Mouse (Mus musculus): ENCODE measurements at regions not wholly inside any gene's neighbourhood (a gene's known extent, or its start where the extent isn't known, plus 50 kb on each side); places are given as distances from the start of the nearest gene placed in this dataset.

DNA sequence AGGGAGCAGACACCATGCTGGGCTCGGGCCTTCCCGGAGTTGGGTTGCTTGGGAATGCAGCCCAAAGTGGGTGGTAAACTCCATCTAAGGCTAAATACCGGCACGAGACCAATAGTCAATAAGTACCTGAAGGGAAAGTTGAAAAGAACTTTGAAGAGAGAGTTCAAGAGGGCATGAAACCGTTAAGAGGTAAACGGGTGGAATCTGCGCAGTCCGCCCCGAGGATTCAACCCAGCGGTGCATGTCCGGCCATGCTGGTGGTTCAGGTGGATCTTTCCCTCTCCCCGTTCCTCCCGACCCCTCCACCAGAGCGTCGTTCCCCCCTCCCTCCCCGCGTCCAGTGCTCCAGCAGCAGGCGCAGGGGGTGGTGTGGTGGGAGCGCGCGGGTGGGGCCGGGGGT is 179.1 kb upstream of the Arhgef26 start:
- Histone ChIP-seq H3K4me3 (no peak overlapping the region), H3K9ac (no peak overlapping the region), H3K27ac (no peak overlapping the region), H3K9me3 (replicated peaks) (peaks cover 12% of the 10 kb centered on the region), H3K4me1 (replicated peaks) (no peaks in the 10 kb centered on the region), H3K27me3 (no peaks in the 10 kb centered on the region), H3K36me3 (no peaks in the 10 kb centered on the region), H3K4me2 (no peak overlapping the region)
- 52% methylated on average over 22 of the region's 22 CpGs for WGBS
- peak; percentile 99 for ATAC-seq (replicated peaks; ENCODE audit: insufficient number of reproducible peaks, insufficient read depth, low FRiP score, low read depth)

- H3K4me2 ChIP-seq = no peak overlapping the region
- ATAC-seq (replicated peaks; ENCODE audit: insufficient number of reproducible peaks, insufficient read depth, low FRiP score, low read depth) = no peak
- no peak overlapping the region for H3K9ac ChIP-seq
- H3K4me3 ChIP-seq = no peak overlapping the region
- 49% methylated on average over 4 of the region's 4 CpGs for WGBS
- H3K27ac ChIP-seq = no peak overlapping the region
- H3K4me1 ChIP-seq (replicated peaks) = no peaks in the 10 kb centered on the region
- no peaks in the 10 kb centered on the region for H3K36me3 ChIP-seq
- H3K9me3 ChIP-seq (replicated peaks) = no peaks in the 10 kb centered on the region
- H3K27me3 ChIP-seq = no peaks in the 10 kb centered on the region
Observed at GRCm38 (mm10) chr3:62170647-62171046, 167.5 kb upstream of the Arhgef26 start.

DNA sequence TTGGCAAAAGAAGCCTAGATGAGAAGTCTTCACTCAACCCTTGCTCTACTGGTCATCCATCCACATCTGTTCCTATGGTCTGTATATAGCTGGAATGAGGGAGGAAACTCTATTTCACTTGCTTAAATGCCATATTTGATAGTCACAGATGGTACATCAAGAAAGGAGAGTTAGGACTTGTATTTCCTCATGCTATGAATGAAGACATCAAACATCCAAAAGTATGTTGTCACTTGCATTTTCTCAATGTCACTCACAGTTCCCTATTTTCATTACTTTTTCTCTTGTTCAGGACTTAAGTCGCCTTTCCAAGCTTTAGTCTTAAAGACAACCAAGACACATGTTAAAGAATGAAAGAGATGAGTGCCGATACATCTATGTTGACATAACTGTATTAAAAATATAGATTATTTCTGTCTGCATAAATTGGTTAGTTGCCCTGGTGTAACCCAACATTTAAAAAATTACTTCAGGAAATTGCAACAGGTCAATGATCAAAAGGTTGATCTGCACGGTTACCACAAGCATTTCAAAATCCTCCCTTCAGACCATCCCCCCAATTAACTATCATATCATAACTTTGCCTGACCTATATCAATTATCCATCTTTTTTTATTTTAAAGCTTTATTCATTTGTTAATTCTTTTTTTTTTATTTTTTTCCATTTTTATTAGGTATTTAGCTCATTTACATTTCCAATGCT is 150.2 kb upstream of the Arhgef26 start:
- no peaks in the 10 kb centered on the region for H3K27me3 ChIP-seq
- ATAC-seq (replicated peaks; ENCODE audit: insufficient number of reproducible peaks, insufficient read depth, low FRiP score, low read depth) = no peak
- H3K9ac ChIP-seq = no peak overlapping the region
- H3K27ac ChIP-seq = no peak overlapping the region
- no peaks in the 10 kb centered on the region for H3K9me3 ChIP-seq (replicated peaks)
- WGBS = 70% methylated on average over 3 of the region's 3 CpGs
- no peak overlapping the region for H3K4me2 ChIP-seq
- no peak overlapping the region for H3K4me3 ChIP-seq
- no peaks in the 10 kb centered on the region for H3K4me1 ChIP-seq (replicated peaks)
- H3K36me3 ChIP-seq = no peaks in the 10 kb centered on the region

GRCm38 (mm10) chr3:62192466-62192865 is 145.7 kb upstream of the Arhgef26 start:
- ATAC-seq (replicated peaks; ENCODE audit: insufficient number of reproducible peaks, insufficient read depth, low FRiP score, low read depth) = no peak
- 33% methylated on average over 1 of the region's 1 CpGs for WGBS
- no peaks in the 10 kb centered on the region for H3K9me3 ChIP-seq (replicated peaks)

GRCm38 (mm10) chr3:62194421-62194820 is 143.7 kb upstream of the Arhgef26 start:
- Histone ChIP-seq H3K27ac (no peak overlapping the region), H3K27me3 (no peaks in the 10 kb centered on the region), H3K36me3 (no peaks in the 10 kb centered on the region), H3K4me2 (no peak overlapping the region), H3K4me1 (replicated peaks) (no peaks in the 10 kb centered on the region), H3K9me3 (replicated peaks) (no peaks in the 10 kb centered on the region), H3K4me3 (no peak overlapping the region), H3K9ac (no peak overlapping the region)
- 84% methylated on average over 4 of the region's 4 CpGs for WGBS
- no peak for ATAC-seq (replicated peaks; ENCODE audit: insufficient number of reproducible peaks, insufficient read depth, low FRiP score, low read depth)

More at GRCm38 (mm10) chr3:62192466-62192865, 145.7 kb upstream of the Arhgef26 start:
- Histone ChIP-seq H3K27me3 (no peaks in the 10 kb centered on the region), H3K4me3 (no peak overlapping the region), H3K27ac (no peak overlapping the region), H3K4me1 (replicated peaks) (no peaks in the 10 kb centered on the region), H3K36me3 (no peaks in the 10 kb centered on the region), H3K4me2 (no peak overlapping the region), H3K9ac (no peak overlapping the region)

DNA sequence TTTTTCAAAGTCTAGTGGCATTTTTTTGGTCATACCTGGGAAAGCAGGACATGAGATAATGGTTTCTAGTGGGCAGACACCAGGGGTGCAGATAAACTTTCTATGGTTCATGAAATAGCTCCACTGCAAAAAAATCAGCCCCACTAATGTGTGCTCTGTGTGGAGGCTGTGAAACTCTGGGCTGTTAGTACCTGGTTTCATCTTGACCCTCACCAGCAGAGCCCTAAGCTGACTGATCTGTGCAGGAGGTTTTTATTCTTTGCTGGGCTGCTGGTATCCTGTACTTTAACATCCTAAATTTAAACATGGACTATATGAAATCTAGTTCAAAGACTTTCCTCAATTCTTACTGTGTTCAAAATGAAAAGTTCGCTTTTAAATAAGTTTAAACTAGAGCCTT is 141.5 kb upstream of the Arhgef26 start:
- 53% methylated on average over 1 of the region's 1 CpGs for WGBS
- no peak for ATAC-seq (replicated peaks; ENCODE audit: insufficient number of reproducible peaks, insufficient read depth, low FRiP score, low read depth)
- H3K27me3 ChIP-seq = no peaks in the 10 kb centered on the region
- no peak overlapping the region for H3K9ac ChIP-seq
- no peak overlapping the region for H3K4me3 ChIP-seq
- H3K27ac ChIP-seq = no peak overlapping the region
- H3K36me3 ChIP-seq = no peaks in the 10 kb centered on the region
- H3K9me3 ChIP-seq (replicated peaks) = no peaks in the 10 kb centered on the region
- no peak overlapping the region for H3K4me2 ChIP-seq
- H3K4me1 ChIP-seq (replicated peaks) = no peaks in the 10 kb centered on the region

DNA sequence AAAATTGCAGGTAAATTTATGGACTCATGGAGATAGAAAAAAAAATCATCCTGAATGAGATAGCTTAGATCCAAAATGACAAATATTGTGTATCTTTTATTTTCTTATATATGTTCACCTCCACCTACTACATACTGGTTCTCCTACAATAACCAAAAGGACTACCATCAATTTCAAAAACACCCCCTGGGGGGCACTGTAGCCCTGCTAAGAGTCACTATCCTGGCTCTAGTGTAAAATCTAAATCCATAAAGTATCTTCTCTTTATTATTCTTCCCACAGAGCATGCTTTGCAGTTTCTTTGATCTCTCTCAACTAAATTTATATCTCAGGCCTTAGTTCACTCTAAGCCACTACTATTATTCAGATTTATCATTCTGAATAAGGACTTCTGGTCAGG is 122.3 kb upstream of the Arhgef26 start:
- H3K9me3 ChIP-seq (replicated peaks) = no peaks in the 10 kb centered on the region
- no peaks in the 10 kb centered on the region for H3K4me1 ChIP-seq (replicated peaks)
- no peak overlapping the region for H3K4me2 ChIP-seq
- H3K4me3 ChIP-seq = no peak overlapping the region
- no peaks in the 10 kb centered on the region for H3K36me3 ChIP-seq
- H3K27ac ChIP-seq = no peak overlapping the region
- no peak overlapping the region for H3K9ac ChIP-seq
- no peak for ATAC-seq (replicated peaks; ENCODE audit: insufficient number of reproducible peaks, insufficient read depth, low FRiP score, low read depth)
- no peaks in the 10 kb centered on the region for H3K27me3 ChIP-seq

GRCm38 (mm10) chr3:62217335-62217734 is 120.8 kb upstream of the Arhgef26 start:
- Histone ChIP-seq H3K36me3 (no peaks in the 10 kb centered on the region), H3K4me1 (replicated peaks) (no peaks in the 10 kb centered on the region), H3K4me2 (no peak overlapping the region), H3K9ac (no peak overlapping the region), H3K27ac (no peak overlapping the region), H3K27me3 (no peaks in the 10 kb centered on the region), H3K4me3 (no peak overlapping the region), H3K9me3 (replicated peaks) (no peaks in the 10 kb centered on the region)
- WGBS = 85% methylated on average over 1 of the region's 1 CpGs
- ATAC-seq (replicated peaks; ENCODE audit: insufficient number of reproducible peaks, insufficient read depth, low FRiP score, low read depth) = no peak

DNA sequence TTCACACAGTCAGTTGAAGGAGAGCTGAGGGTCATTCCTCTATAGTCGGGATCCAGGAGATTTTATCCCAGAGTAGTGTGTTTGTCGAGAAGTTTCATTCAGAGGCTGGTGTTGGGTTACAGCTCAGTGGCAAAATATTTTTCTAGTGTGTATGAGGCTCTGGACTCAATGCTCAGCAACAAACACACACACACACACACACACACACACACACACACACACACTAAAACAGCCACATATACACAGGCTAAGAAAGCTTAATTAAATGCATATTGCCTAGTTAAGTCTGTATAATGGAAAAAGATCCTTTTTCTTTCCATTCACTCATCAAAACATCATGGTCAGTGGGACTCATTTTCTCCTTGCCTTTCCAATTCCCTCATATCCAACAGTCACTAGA is 110.4 kb upstream of the Arhgef26 start:
- Histone ChIP-seq H3K4me1 (replicated peaks) (no peaks in the 10 kb centered on the region), H3K27ac (no peak overlapping the region), H3K36me3 (no peaks in the 10 kb centered on the region), H3K9ac (no peak overlapping the region), H3K27me3 (no peaks in the 10 kb centered on the region), H3K4me3 (no peak overlapping the region), H3K9me3 (replicated peaks) (no peaks in the 10 kb centered on the region), H3K4me2 (no peak overlapping the region)
- ATAC-seq (replicated peaks; ENCODE audit: insufficient number of reproducible peaks, insufficient read depth, low FRiP score, low read depth) = no peak
- WGBS = 63% methylated on average over 2 of the region's 2 CpGs

DNA sequence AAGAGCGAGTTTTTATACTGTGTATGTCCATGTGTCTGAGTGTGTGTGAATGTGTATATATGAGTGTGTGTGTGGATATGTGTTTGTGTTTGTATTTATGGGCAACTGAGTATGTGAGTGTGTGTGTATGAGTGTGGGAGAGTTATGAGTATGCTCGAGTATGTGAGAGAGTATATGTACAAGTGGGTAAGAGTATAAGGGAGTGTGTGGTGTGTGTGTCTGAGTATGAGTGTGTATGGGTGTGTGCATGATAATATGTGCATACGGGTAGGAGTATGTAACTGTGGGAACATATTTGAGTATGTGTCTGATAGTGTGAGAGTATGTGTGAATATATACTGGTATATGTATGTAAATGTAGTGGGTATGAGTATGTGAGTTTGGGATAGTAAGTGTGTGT is 110.0 kb upstream of the Arhgef26 start:
- Histone ChIP-seq H3K9ac (no peak overlapping the region), H3K4me1 (replicated peaks) (no peaks in the 10 kb centered on the region), H3K36me3 (no peaks in the 10 kb centered on the region), H3K27me3 (no peaks in the 10 kb centered on the region), H3K9me3 (replicated peaks) (no peaks in the 10 kb centered on the region), H3K4me2 (no peak overlapping the region), H3K4me3 (no peak overlapping the region), H3K27ac (no peak overlapping the region)
- ATAC-seq (replicated peaks; ENCODE audit: insufficient number of reproducible peaks, insufficient read depth, low FRiP score, low read depth) = no peak
- 69% methylated on average over 3 of the region's 3 CpGs for WGBS

GRCm38 (mm10) chr3:62241031-62241430 is 97.1 kb upstream of the Arhgef26 start:
- Histone ChIP-seq H3K4me3 (no peak overlapping the region), H3K4me2 (no peak overlapping the region), H3K27ac (no peak overlapping the region), H3K27me3 (no peaks in the 10 kb centered on the region), H3K9ac (no peak overlapping the region), H3K36me3 (no peaks in the 10 kb centered on the region), H3K9me3 (replicated peaks) (no peaks in the 10 kb centered on the region), H3K4me1 (replicated peaks) (no peaks in the 10 kb centered on the region)
- no peak for ATAC-seq (replicated peaks; ENCODE audit: insufficient number of reproducible peaks, insufficient read depth, low FRiP score, low read depth)
- 80% methylated on average over 3 of the region's 3 CpGs for WGBS

GRCm38 (mm10) chr3:62271703-62272102 is 66.4 kb upstream of the Arhgef26 start:
- Histone ChIP-seq H3K36me3 (no peaks in the 10 kb centered on the region), H3K9me3 (replicated peaks) (no peaks in the 10 kb centered on the region), H3K4me3 (no peak overlapping the region), H3K4me2 (no peak overlapping the region), H3K27me3 (no peaks in the 10 kb centered on the region), H3K27ac (no peak overlapping the region), H3K9ac (no peak overlapping the region), H3K4me1 (replicated peaks) (no peaks in the 10 kb centered on the region)
- 65% methylated on average over 4 of the region's 4 CpGs for WGBS
- no peak for ATAC-seq (replicated peaks; ENCODE audit: insufficient number of reproducible peaks, insufficient read depth, low FRiP score, low read depth)

All from heart, embryonic 15.5 days (tissue).